Mouse (Mus musculus) cerebellum, postnatal 4 days (tissue): ENCODE measurements around the gene Pidd1.
A peak's percentile ranks its signal among the peaks of the same experiment; 100 is the strongest.
"Not testable (repeated sequence)": the region's sequence is repeated elsewhere in the genome, so short reads cannot be mapped to it uniquely, and the experiment has no call there.

Experiments
- DNase-seq, 2 experiments: peaks; one replicate each; pipeline ENCODE4 v3.0.0; 2022; ENCODE audit warnings: low spot score in 2 of 2, mixed read lengths in 1 of 2

Pidd1 gene

GRCm38 (mm10) chr7:141416144-141416841 is 27.5 kb downstream of the Pidd1 start:
- DNase-seq, result no peak

GRCm38 (mm10) chr7:141413809-141414584 is 29.8 kb downstream of the Pidd1 start, which contains the start of gene Gatd1:
Gatd1 (minus strand) TSS chr7:141414136.
- DNase-seq, result peak; percentile 100

DNA sequence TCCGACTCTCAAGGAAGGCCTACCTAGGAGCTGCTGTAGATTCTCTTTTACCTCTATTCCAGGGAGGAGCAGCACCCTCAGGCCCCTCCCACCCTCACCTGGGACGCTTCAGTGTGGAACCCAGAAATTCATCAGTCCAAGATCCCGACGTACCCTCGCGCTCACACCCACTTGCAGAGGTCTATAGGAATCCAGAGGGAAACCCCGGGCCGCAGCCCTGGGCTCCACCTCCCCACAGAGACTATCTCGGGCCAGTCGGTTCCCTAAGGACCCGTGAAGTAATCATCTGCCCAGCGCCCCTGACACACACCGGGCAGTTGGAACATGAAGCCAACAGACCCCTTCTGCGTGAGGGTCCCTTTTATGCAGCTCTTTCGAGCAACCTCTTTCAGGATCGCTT is 30.5 kb downstream of the Pidd1 start:
- no peak for DNase-seq

GRCm38 (mm10) chr7:141411667-141412066 is 32.2 kb downstream of the Pidd1 start:
- no peak for DNase-seq

DNA sequence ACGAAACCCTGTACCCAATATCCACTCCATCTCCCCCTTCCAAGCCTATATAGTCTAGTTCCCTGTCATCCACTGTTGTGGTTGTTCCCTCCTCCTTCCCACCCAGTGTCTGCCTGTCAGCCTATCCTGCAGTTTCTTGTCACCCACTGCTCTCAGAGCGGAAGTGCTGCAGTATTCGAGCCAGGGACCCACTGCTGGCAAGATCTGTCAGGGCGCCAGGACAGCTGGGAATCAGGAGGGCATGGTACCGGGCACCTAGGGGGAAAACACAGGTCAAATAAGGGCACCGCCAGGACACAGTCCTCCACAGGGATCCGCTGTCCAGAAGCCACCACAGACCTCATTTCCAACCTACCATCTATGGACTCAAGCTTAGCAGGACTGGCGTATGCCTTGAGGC is 33.2 kb downstream of the Pidd1 start:
- DNase-seq, result no peak

- peak; percentile 86 to 93 for DNase-seq
Measured at GRCm38 (mm10) chr7:141408833-141409232, 35.0 kb downstream of the Pidd1 start.

GRCm38 (mm10) chr7:141407670-141408069 is 36.2 kb downstream of the Pidd1 start:
- not testable (repeated sequence) for DNase-seq

GRCm38 (mm10) chr7:141405466-141405865 is 38.4 kb downstream of the Pidd1 start:
- no peak for DNase-seq

DNA sequence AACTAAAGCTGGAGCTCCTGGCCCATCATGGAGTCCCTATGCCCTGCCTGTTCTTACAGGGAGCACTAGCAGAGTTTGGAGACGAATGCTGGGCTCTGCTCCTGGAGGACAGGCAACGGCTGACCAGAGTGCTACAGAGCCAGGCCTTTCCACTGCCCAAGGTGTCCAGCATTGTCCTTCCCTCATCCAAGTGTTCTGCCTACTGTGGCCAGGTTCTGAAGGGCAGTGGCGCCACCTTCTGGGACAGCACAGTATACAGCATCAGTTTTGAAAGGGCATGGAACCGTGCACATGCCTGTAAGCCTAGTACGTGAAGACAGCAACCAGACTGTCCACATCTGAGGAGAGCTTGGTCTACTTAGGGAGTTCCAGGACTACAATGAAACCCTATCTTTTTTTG is 40.5 kb downstream of the Pidd1 start:
- DNase-seq, result peak in 1 of 2 experiments; percentile 54

DNA sequence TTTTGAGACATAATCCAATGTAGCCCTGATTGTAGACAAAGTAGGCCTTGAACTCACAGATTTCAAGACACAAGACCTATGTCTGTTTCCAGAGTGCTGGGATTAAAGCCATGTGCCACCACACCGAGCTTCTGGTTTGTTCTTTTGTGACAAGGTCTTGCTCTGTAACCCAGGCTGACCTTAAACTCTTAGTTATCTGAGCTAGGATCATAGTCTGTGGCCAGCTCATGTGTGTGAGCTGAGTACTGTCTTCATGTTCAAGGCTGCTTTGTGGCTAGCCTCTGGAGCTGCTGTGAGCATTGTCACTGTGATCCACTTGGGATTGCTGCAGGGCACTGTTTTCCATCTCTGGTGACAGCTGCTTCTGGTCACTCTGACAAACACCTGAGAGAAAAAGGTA is 48.5 kb downstream of the Pidd1 start:
- DNase-seq, result no peak

DNA sequence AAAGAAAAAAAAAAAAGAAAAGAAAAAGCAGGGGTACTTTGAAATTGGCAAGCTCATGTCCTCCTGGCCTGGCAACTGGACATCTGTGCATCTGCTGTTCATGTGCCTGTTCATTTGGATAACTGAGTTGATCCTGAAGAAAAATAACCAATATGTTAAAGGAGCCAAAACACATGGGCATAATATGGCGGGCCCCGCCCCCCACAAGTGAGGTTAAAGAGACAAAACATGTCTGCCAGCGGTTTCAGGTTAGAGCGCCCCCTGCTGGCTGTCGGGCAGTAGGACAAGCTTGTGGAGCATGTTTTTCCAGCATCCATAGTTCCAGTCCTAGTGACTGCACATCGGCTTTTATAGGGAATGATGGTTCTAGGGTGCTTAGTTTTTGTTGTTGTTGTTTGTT is 49.1 kb downstream of the Pidd1 start:
- DNase-seq, result peak; percentile 67 to 76

GRCm38 (mm10) chr7:141394158-141394557 is 49.7 kb downstream of the Pidd1 start:
- no peak for DNase-seq

- DNase-seq, result no peak
Measured at GRCm38 (mm10) chr7:141392552-141393222, 51.1 kb downstream of the Pidd1 start.

DNA sequence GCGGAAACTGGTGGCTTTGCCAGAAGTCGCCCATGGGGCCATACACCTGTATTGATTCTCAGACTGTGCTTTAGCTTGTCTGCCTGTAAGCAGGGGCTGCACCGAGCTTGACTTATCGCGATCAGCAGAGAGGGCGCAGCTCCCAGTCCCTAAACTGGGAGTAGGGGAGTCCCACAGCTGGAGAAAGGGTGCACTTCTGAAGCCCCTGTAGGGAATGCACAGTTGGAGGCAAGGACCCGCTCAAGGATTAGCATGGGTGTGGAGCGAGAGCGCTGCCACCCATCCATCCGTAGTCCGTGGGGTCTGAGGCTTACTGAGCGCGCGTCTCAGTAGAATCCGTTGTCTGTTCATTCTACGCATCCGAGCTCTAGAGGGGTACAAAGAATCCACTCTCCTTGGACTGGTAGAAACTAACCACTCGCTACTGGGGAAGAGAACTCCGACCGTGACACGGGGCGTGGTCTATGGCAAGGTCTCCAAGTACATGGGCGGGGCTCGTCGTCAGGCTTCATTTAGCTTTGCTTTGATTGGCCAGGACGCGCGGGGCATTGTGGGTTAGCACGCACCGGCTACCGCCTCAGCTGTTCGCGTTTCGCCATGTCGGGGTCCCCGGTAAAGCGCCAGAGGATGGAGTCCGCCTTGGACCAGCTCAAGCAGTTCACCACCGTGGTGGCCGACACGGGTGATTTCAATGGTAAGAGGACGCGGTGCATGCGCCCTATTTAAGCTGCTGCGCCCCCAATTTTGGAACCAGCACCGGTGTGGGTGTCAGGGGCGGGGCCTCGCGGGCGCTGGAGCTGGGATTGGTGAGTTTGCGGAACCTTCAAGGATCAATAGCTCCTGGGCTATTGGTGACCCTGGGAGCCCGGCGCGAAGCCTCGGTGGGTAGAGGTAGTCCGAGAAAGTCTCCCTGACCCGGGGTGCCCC is 51.9 kb downstream of the Pidd1 start, which contains the start of gene Taldo1:
Gene Taldo1 (plus strand): TSS at position 575 of the 927 bp plus-strand sequence.
- DNase-seq, result peak; percentile 90 to 92

DNA sequence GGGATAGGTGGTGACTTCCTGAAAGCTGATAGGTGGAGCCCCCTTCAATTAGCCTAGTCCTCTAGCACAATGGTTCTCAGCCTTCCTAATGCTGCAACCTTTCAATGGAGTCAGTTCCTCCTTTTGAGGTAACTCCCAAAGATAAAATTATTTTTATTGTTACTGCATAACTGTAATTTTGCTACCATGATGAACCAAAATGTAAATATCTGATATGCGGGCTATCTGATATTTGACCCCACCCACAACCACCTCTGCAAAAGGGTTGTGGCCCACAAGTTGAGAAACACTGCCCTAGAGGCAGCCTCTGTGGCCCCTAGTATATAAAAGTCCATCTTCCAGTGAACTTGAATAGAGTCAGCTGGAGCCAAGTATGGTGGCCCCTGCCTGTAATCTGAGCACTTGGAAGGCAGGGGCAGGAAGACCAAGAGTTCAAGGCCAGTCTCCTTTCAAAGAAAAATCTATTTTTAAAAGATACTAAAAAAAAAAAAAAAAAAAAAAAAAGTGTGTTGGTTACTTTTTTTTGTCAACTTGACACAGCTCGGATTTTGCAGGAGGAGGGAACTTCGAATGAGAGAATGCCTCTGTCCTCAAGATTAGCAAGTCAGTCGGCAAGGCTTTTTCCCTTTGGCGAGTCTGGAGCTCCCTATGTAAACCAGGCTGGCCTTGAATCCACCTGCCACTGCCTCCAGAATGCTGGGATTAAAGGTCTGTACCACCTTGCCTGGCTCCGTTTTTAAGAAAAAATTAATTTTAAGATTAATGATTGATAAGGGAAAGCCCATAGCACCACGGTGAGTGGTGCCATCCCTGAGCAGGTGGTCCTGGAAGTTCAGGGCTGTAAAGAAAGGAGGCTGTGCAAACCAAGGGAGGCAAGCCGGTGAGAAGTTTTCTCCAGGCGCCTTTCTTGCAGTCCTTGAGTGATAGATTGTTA is 53.2 kb downstream of the Pidd1 start:
- DNase-seq, result no peak

- DNase-seq, result no peak
Measured at GRCm38 (mm10) chr7:141388487-141389109, 55.2 kb downstream of the Pidd1 start.
